Mouse (Mus musculus) thymus, adult 2 months (tissue): ENCODE measurements around the gene Gm9821. TPM values are rescaled to one million over a fixed set of nuclear protein-coding genes. Genes with fewer than 3 reads are reported as not detected.

Experiments used
- DNase-seq: peaks from one replicate; pipeline ENCODE4 v3.0.0; 2021
- H3K27ac ChIP-seq: fragments of 200-500 bp; 2 replicates; pipeline ENCODE4 v1.5.1; 2012; ENCODE audit warnings: low read length, control low read depth; ENCODE audit not compliant: control insufficient read depth, insufficient read depth
- H3K27me3 ChIP-seq: fragments of 200-500 bp; 2 replicates; pipeline ENCODE4 v1.6.1; 2012; ENCODE audit warnings: mild to moderate bottlenecking, low read length, moderate library complexity, mixed read lengths; ENCODE audit not compliant: control insufficient read depth, insufficient read depth
- H3K36me3 ChIP-seq: fragments of 200-500 bp; 2 replicates; pipeline ENCODE4 v1.6.1; 2012; ENCODE audit warnings: mild to moderate bottlenecking, low read length, moderate library complexity; ENCODE audit not compliant: control insufficient read depth, insufficient read depth
- H3K4me1 ChIP-seq: fragments of 200-500 bp; replicated peaks from 2 replicates; pipeline ENCODE4 v1.6.1; 2012; ENCODE audit warnings: low read length; ENCODE audit not compliant: control insufficient read depth, insufficient read depth
- H3K4me3 ChIP-seq: fragments of 200-500 bp; 2 replicates; pipeline ENCODE4 v1.5.1; 2012; ENCODE audit warnings: mild to moderate bottlenecking, low read length, control low read depth, moderate library complexity; ENCODE audit not compliant: control insufficient read depth, insufficient read depth
- CTCF ChIP-seq: fragments of 200-500 bp; IDR thresholded peaks from 2 replicates; pipeline ENCODE4 v1.5.1; 2012; ENCODE audit warnings: mild to moderate bottlenecking, control low read depth, low read length, moderate library complexity, borderline replicate concordance; ENCODE audit not compliant: control insufficient read depth, poor library complexity, insufficient read depth; ENCODE audit errors: extremely low read depth
- POLR2A ChIP-seq: fragments of 200-500 bp; IDR thresholded peaks from 2 replicates; pipeline ENCODE4 v1.6.1; 2012; ENCODE audit warnings: mild to moderate bottlenecking, low read length, control low read depth, moderate library complexity; ENCODE audit not compliant: control insufficient read depth, poor library complexity, insufficient read depth; ENCODE audit errors: extremely low read depth
- WGBS: fragments of 180-500 bp; shearing (Covaris S2); methylation state at CpG from one replicate; pipeline ENCODE4 v1.1.7; 2018; 5-methylcytosine and 5-hydroxymethylcytosine counted together
- polyA plus RNA-seq: library from polyadenylated mRNA; depleted of rRNA; stranded (reverse); fragments of >200 nt; gene quantifications from 2 replicates; pipeline ENCODE4 v1.2.3, GENCODE M21; 2012

Gm9821 gene
- polyA plus RNA-seq, 1 experiment: 0.08 TPM

GRCm38 (mm10) chr2:91929936-91930335 lies 15.6 kb upstream of the Gm9821 start:
- 34% methylated on average over 12 of the region's 12 CpGs for WGBS
- DNase-seq: peak; percentile 56
- Histone ChIP-seq H3K4me3 (no peak overlapping the region), H3K36me3 (peaks cover 23% of the 10 kb centered on the region), H3K27ac (no peak overlapping the region), H3K4me1 (peaks cover 32% of the 10 kb centered on the region), H3K27me3 (no peaks in the 10 kb centered on the region; the same call in 1 of the 2 replicates)
- peak; percentile 68; the same call in 1 of the 2 replicates for TF ChIP-seq CTCF
- no peak for TF ChIP-seq POLR2A

DNA sequence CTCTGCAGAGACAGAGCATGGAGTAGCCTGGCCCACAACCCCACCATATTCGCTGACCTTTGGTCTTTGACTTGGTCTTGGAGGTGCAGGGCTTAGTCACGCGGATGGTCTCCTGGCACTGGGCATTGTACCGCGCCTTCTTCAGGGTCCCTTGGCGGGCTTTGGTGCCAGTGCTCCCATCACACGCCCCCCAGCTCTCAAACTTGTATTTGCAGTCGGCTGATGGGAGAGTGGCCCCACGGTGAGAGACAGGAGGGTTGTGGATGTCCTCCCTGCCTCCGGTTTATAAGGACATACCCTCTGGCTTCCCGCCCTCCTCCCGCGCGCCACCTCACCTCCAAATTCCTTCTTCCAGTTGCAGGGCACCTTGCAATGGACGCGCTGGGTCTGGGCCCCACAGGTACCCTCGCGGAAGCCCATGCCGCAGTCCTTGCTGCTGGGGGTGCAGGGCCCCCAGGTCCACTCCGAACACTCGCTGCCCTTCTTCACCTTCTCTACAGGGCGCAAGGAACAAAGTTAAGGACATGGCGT lies 14.7 kb upstream of the Gm9821 start:
- 47% methylated on average over 23 of the region's 23 CpGs for WGBS
- TF ChIP-seq CTCF (no peak), POLR2A (no peak)
- DNase-seq: no peak
- Histone ChIP-seq H3K4me3 (0 out of 2 replicates have a peak overlapping the region, but pooled peaks have one; percentile 2), H3K27me3 (no peaks in the 10 kb centered on the region; the same call in 1 of the 2 replicates), H3K27ac (no peak overlapping the region), H3K36me3 (peaks cover 32% of the 10 kb centered on the region), H3K4me1 (peaks cover 32% of the 10 kb centered on the region)

DNA sequence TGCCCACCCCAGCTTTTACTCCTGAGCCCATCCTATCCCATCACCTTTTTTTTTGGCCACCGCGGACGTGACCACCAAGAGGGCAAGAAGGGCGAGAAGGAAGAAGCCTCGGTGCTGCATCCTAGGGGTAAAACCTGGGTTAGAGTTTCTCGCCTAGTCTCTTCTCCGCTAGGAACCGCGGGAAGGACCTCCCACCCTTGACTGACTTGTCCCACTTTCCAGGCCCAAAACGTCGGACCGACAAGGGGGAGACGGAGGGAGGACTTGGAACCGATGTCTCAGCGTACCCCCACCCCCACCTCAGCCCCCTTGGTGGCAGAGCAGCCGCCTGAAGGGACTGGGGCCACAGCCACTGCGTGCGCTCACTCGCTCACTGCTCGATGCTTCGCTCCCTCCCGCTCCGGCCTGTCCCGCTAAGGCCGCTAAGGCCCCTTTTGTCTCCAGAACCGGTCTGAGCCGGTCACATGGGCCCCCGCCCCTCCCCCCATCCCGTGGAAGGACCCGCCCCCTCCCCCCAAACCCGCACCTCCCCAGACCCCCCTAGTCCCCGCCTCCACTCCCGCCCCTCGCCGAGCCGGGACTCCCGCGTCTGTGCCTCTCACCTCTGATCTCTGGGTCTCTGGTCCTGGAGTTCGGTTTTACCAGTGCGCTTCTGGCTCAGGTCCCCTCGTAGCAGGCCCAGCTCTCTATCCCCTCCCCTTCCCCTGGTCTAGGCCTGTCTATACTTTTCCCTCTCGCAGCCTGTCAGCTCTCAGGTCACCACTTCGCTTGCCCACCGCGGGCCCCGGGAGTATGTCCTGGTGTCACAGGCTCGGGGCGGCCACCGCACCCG lies 14.0 kb upstream of the Gm9821 start:
- WGBS: 10% methylated on average over 47 of the region's 50 CpGs
- H3K4me3 ChIP-seq: 0 out of 2 replicates have a peak overlapping the region, but pooled peaks have one; percentile 2
- TF ChIP-seq CTCF: no peak
- no peak for TF ChIP-seq POLR2A
- peaks cover 39% of the 10 kb centered on the region for H3K36me3 ChIP-seq
- no peaks in the 10 kb centered on the region; the same call in 1 of the 2 replicates for H3K27me3 ChIP-seq
- no peak for DNase-seq
- peaks cover 32% of the 10 kb centered on the region for H3K4me1 ChIP-seq
- H3K27ac ChIP-seq: no peak overlapping the region

- 24% methylated on average over 16 of the region's 16 CpGs for WGBS
- peaks cover 46% of the 10 kb centered on the region for H3K36me3 ChIP-seq
- no peak for TF ChIP-seq POLR2A
- no peak for TF ChIP-seq CTCF
- 0 out of 2 replicates have a peak within 1 kb of the TSS, but pooled peaks have one; percentile 2 for H3K4me3 ChIP-seq
- peaks cover 32% of the 10 kb centered on the region for H3K4me1 ChIP-seq
- DNase-seq: no peak
- H3K27ac ChIP-seq: no peak within 1 kb of the TSS
- H3K27me3 ChIP-seq: no peaks in the 10 kb centered on the region; the same call in 1 of the 2 replicates
Measured at GRCm38 (mm10) chr2:91932160-91932711, 13.3 kb upstream of the Gm9821 start, which contains the start of gene Mdk. Gene Mdk (minus strand): TSS chr2:91932297.

DNA sequence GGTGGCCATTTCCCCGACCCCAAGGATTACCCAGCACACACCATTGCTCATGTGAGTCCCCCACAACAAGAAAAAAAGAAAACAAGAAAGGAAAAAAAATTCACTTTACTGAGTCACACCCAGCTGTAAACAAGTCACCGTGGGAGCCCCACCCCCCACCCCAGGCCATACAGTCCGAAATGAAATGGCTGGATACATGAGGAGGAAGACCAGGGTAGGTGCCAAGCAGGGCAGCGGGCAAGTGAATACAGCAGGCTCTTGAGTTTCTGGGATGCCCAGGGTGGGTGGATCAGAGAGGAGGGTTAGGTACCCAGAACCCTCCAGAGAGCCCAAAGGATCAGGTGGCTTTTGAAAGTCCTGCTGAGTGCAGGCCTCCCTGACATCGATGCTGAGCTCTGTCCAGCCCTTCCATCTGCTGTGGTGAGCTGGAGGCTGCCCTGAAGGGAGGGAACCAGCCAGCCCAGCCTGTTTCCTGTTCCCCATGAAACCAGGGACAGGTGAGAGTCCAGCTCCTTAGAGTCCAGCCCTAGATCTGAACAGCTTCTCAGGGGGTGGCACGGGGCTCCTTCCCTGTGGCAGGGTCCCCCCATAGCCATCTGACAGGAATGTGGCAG lies 12.7 kb upstream of the Gm9821 start:
- H3K27me3 ChIP-seq: no peaks in the 10 kb centered on the region; the same call in 1 of the 2 replicates
- H3K4me3 ChIP-seq: no peak overlapping the region
- 68% methylated on average over 6 of the region's 6 CpGs for WGBS
- TF ChIP-seq POLR2A (no peak), CTCF (no peak)
- peaks cover 52% of the 10 kb centered on the region for H3K36me3 ChIP-seq
- DNase-seq: no peak
- no peak overlapping the region for H3K27ac ChIP-seq
- peaks cover 32% of the 10 kb centered on the region for H3K4me1 ChIP-seq

- Histone ChIP-seq H3K4me1 (peaks cover 28% of the 10 kb centered on the region), H3K4me3 (no peak overlapping the region), H3K36me3 (peaks cover 58% of the 10 kb centered on the region), H3K27me3 (no peaks in the 10 kb centered on the region; the same call in 1 of the 2 replicates), H3K27ac (no peak overlapping the region)
- 96% methylated on average over 9 of the region's 9 CpGs for WGBS
- no peak for TF ChIP-seq CTCF
- TF ChIP-seq POLR2A: no peak
- DNase-seq: no peak
Measured at GRCm38 (mm10) chr2:91933471-91933870, 12.0 kb upstream of the Gm9821 start.
